Mouse (Mus musculus): ENCODE data around the gene Dnajc25. TPM values are rescaled to one million over a fixed set of nuclear protein-coding genes. Genes with fewer than 3 reads are reported as not detected.
A peak's percentile ranks its signal among the peaks of the same experiment; 100 is the strongest.

Gene Dnajc25
- total and polyA plus RNA-seq, 3 experiments = 5.3 to 22.1 (median 18.1) TPM

- DNase-seq = peak; percentile 71 to 73
- TF ChIP-seq EP300 (IDR thresholded peaks at IDR 0.05; ENCODE audit: insufficient read depth, low read depth, low read length) (peak; percentile 69; the same call in 1 of the 2 replicates), POLR2A (IDR thresholded peaks at IDR 0.05; ENCODE audit: insufficient read depth, low read depth, low read length) (no peak), CTCF (IDR thresholded peaks at IDR 0.05) (peak; percentile 99)
- intact Hi-C loops (cut with DNase I) = loop anchor here (1.0 to 10.0 kb wide), 4 partner anchors 14 to 1045 kb away; partner anchors contain the start of genes Ecpas, Ptbp3 and Txn1
Measured at GRCm38 (mm10) chr4:58999686-59000085, 4.8 kb downstream of the Dnajc25 start.

DNA sequence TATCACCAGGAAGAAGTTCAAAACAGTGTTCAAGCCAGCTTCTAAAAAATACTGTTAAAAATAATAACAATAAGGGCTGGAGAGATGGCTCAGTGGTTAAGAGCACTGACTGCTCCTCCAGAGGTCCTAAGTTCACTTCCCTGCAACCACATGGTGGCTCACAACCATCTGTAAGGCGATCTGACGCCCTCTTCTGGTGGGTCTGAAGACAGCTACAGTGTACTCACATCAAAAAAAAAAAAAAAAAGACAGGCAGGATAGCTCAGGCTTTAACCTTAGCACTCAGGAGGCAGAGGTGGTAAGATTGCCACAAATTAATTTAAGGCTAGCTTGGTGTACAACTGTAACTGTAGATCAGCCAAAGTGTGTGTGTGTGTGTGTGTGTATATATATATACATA is 5.8 kb downstream of the Dnajc25 start:
- Histone ChIP-seq H3K36me3 (ENCODE audit: control insufficient read depth, insufficient read depth, low read length) (peaks cover 4% of the 10 kb centered on the region; the same call in 1 of the 2 replicates), H3K9ac (ENCODE audit: low read depth, low read length) (no peak overlapping the region), H3K79me2 (replicated peaks; ENCODE audit: control insufficient read depth, insufficient read depth, low read length) (no peaks in the 10 kb centered on the region), H3K27ac (no peak overlapping the region), H3K27me3 (ENCODE audit: control insufficient read depth, insufficient read depth, low read length) (no peaks in the 10 kb centered on the region), H3K4me3 (no peak overlapping the region), H3K4me1 (ENCODE audit: control insufficient read depth, insufficient read depth, low read length) (no peaks in the 10 kb centered on the region)
- peak; percentile 52 for TF ChIP-seq CTCF (IDR thresholded peaks at IDR 0.05)
- no peak for TF ChIP-seq POLR2A (IDR thresholded peaks at IDR 0.05; ENCODE audit: insufficient read depth, low read depth, low read length)
- intact Hi-C loops (cut with DNase I) = loop anchor here (5.0 to 10.0 kb wide), 3 partner anchors 88 to 1046 kb away; partner anchors contain the start of genes Ecpas, Ptbp3 and Txn1
- no peak for DNase-seq
- 16% methylated on average over 2 of the region's 2 CpGs for WGBS

More at GRCm38 (mm10) chr4:58999686-59000085, 4.8 kb downstream of the Dnajc25 start:
- no peak overlapping the region for H3K9ac ChIP-seq (ENCODE audit: low read depth, low read length)
- no peaks in the 10 kb centered on the region for H3K27me3 ChIP-seq (ENCODE audit: control insufficient read depth, insufficient read depth, low read length)
- no peaks in the 10 kb centered on the region for H3K4me1 ChIP-seq (ENCODE audit: control insufficient read depth, insufficient read depth, low read length)
- no peak overlapping the region for H3K4me3 ChIP-seq
- H3K36me3 ChIP-seq (ENCODE audit: control insufficient read depth, insufficient read depth, low read length) = peaks cover 2% of the 10 kb centered on the region; the same call in 1 of the 2 replicates
- 3% methylated on average over 2 of the region's 2 CpGs for WGBS
- H3K79me2 ChIP-seq (replicated peaks; ENCODE audit: control insufficient read depth, insufficient read depth, low read length) = no peaks in the 10 kb centered on the region
- no peak overlapping the region for H3K27ac ChIP-seq

DNA sequence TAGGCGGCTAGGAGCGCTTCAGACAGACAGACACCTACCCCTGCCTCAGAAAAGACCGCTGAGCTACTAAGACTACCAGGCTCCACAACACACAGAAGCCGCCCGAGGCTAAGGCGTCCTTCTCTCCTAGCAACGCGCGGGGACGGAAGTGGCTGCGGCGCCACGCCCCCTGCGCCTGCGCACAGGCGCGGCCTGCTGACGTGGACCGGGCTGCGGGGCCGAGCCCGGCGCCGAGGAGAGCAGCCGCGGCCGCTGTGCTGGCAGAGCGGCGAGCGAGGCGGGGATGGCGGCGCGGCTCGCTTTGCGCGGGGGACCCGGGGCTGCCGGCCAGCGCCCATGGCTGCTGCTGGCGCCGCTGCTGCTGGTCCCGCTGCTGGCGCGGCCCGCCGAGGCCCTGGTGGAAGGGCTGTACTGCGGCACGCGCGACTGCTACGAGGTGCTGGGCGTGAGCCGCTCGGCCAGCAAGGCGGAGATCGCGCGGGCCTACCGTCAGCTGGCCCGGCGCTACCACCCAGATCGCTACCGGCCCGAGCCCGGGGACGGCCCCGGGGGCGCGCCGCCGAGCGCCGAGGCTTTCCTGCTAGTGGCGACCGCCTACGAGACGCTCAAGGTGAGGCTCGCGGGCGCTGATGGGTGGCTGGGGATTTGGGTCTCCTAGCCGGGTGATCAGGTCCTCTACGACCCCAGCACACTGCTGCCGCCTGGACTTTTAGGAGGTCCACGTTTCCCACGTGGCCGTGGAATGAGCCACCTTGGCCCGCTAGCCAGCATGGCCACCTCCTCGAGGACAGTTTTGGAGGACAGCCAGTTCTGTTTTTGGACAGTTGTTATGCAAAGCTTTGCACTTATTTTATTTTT is 8.3 kb downstream of the Dnajc25 start, which contains the start of gene Gm20503:
Gm20503 (plus strand) TSS at position 263 of the 858 bp plus-strand sequence.
- peak within 1 kb of the TSS; percentile 86 for H3K27ac ChIP-seq
- H3K9ac ChIP-seq (ENCODE audit: low read depth, low read length) = peak within 1 kb of the TSS; percentile 96
- H3K4me3 ChIP-seq = peak within 1 kb of the TSS; percentile 65
- 0 out of 2 replicates have a peak, but pooled peaks cover 3% of the 10 kb centered on the region for H3K79me2 ChIP-seq (replicated peaks; ENCODE audit: control insufficient read depth, insufficient read depth, low read length)
- DNase-seq = peak; percentile 96
- WGBS = under 1% methylated on average over 87 of the region's 89 CpGs
- no peaks in the 10 kb centered on the region for H3K27me3 ChIP-seq (ENCODE audit: control insufficient read depth, insufficient read depth, low read length)
- peaks cover 4% of the 10 kb centered on the region; the same call in 1 of the 2 replicates for H3K36me3 ChIP-seq (ENCODE audit: control insufficient read depth, insufficient read depth, low read length)
- H3K4me1 ChIP-seq (ENCODE audit: control insufficient read depth, insufficient read depth, low read length) = peaks cover 2% of the 10 kb centered on the region
- TF ChIP-seq EP300 (IDR thresholded peaks at IDR 0.05; ENCODE audit: insufficient read depth, low read depth, low read length) = 0 out of 2 replicates have a peak, but pooled peaks have one; percentile 47
- peak; percentile 51; the same call in 1 of the 2 replicates for TF ChIP-seq POLR2A (IDR thresholded peaks at IDR 0.05; ENCODE audit: insufficient read depth, low read depth, low read length)
- no peak for TF ChIP-seq CTCF (IDR thresholded peaks at IDR 0.05)
- intact Hi-C loops (cut with DNase I) = loop anchor here (1.0 to 10.0 kb wide), 4 partner anchors 33 to 1048 kb away; partner anchors contain the start of genes Ecpas, Ptbp3 and Txn1

DNA sequence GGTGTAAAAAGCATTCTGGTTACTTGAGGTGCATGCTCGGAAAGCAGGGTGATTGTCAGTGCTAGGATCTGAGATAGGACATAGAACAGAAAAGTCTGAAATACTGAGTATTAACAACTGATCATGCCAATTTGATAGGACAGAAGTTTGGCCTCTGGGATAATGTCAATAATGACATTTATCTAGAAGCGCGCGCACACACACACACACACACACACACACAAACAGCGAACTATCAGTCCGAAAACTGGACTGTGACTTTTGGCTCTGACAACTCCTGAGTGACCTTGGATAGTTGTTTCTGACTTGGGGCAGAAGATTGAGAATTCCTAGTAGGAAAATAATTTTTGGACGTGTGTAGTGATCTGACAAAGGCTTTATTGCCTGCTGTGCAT is 8.9 kb downstream of the Dnajc25 start:
- peak overlapping the region; percentile 86 for H3K27ac ChIP-seq
- no peak for DNase-seq
- peak overlapping the region; percentile 96 for H3K9ac ChIP-seq (ENCODE audit: low read depth, low read length)
- H3K27me3 ChIP-seq (ENCODE audit: control insufficient read depth, insufficient read depth, low read length) = no peaks in the 10 kb centered on the region
- 0 out of 2 replicates have a peak, but pooled peaks cover 3% of the 10 kb centered on the region for H3K79me2 ChIP-seq (replicated peaks; ENCODE audit: control insufficient read depth, insufficient read depth, low read length)
- intact Hi-C loops (cut with DNase I) = loop anchor here (5.0 to 10.0 kb wide), 3 partner anchors 92 to 1049 kb away; partner anchors contain the start of genes Ecpas, Ptbp3 and Txn1
- H3K36me3 ChIP-seq (ENCODE audit: control insufficient read depth, insufficient read depth, low read length) = peaks cover 4% of the 10 kb centered on the region; the same call in 1 of the 2 replicates
- peaks cover 2% of the 10 kb centered on the region for H3K4me1 ChIP-seq (ENCODE audit: control insufficient read depth, insufficient read depth, low read length)
- 6% methylated on average over 7 of the region's 7 CpGs for WGBS
- peak overlapping the region; percentile 65 for H3K4me3 ChIP-seq
- TF ChIP-seq POLR2A (IDR thresholded peaks at IDR 0.05; ENCODE audit: insufficient read depth, low read depth, low read length) (no peak), EP300 (IDR thresholded peaks at IDR 0.05; ENCODE audit: insufficient read depth, low read depth, low read length) (no peak), CTCF (IDR thresholded peaks at IDR 0.05) (no peak)

DNA sequence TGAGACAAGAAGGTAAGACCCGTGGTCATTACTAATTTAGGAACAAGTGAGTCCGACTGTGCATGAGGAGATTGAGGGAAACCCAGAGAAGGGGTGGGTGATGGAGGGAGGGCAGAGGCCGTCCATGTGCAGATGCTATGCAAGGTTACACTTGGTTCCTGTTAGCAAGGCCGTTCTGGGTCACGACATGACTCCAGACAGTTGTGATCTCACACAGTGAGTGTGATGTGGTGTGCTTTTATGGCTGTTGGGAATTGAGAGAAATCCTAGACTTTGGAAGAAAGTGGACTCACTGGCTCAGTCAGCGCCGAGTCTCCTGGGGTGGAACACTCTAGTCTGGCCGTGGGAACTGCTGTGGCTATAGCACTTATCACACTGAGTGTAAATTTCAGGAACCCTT is 11.3 kb downstream of the Dnajc25 start:
- Histone ChIP-seq H3K36me3 (ENCODE audit: control insufficient read depth, insufficient read depth, low read length) (peaks cover 6% of the 10 kb centered on the region), H3K9ac (ENCODE audit: low read depth, low read length) (no peak overlapping the region), H3K4me1 (ENCODE audit: control insufficient read depth, insufficient read depth, low read length) (peaks cover 10% of the 10 kb centered on the region), H3K27ac (no peak overlapping the region), H3K4me3 (no peak overlapping the region), H3K79me2 (replicated peaks; ENCODE audit: control insufficient read depth, insufficient read depth, low read length) (peaks cover 5% of the 10 kb centered on the region; the same call in 1 of the 2 replicates), H3K27me3 (ENCODE audit: control insufficient read depth, insufficient read depth, low read length) (no peaks in the 10 kb centered on the region)
- no peak for TF ChIP-seq CTCF (IDR thresholded peaks at IDR 0.05)
- no peak for TF ChIP-seq POLR2A (IDR thresholded peaks at IDR 0.05; ENCODE audit: insufficient read depth, low read depth, low read length)
- TF ChIP-seq EP300 (IDR thresholded peaks at IDR 0.05; ENCODE audit: insufficient read depth, low read depth, low read length) = no peak
- intact Hi-C loops (cut with DNase I) = loop anchor here (10.0 kb wide), 2 partner anchors 539 to 1051 kb away; partner anchors contain the start of genes Ptbp3 and Txn1
- 37% methylated on average over 8 of the region's 8 CpGs for WGBS
- no peak for DNase-seq

All from heart, adult 2 months (tissue).